Mouse (Mus musculus): Measurements from ENCODE around the gene Fcna. TPM values are rescaled to one million over a fixed set of nuclear protein-coding genes. Genes with fewer than 3 reads are reported as not detected.

Fcna gene
- total RNA-seq, 1 experiment, result not detected

- H3K36me3 ChIP-seq (ENCODE audit: control insufficient read depth, insufficient read depth, low read length, poor library complexity, severe bottlenecking), result peaks cover 27% of the 10 kb centered on the region; the same call in 1 of the 2 replicates
Measured at GRCm38 (mm10) chr2:25583120-25583481, 44.7 kb downstream of the Fcna start.

GRCm38 (mm10) chr2:25582466-25583119 lies 45.2 kb downstream of the Fcna start:
- H3K9ac ChIP-seq (ENCODE audit: insufficient read depth, low read depth, low read length, poor library complexity, severe bottlenecking), result no peak overlapping the region

More at GRCm38 (mm10) chr2:25583120-25583481, 44.7 kb downstream of the Fcna start:
- DNase-seq (ENCODE audit: low read depth, low spot score), result no peak
- H3K27ac ChIP-seq (ENCODE audit: insufficient read depth, low read depth, low read length, poor library complexity, severe bottlenecking), result no peak overlapping the region
- peaks cover 0 to 18% of the 10 kb centered on the region in 2 experiments; a peak in 2 of 4 replicates for H3K4me1 ChIP-seq (ENCODE audit: control insufficient read depth in 2 of 2, insufficient read depth in 2 of 2, low read length in 2 of 2, poor library complexity in 1 of 2)
- no peak overlapping the region for H3K9ac ChIP-seq (ENCODE audit: insufficient read depth, low read depth, low read length, poor library complexity, severe bottlenecking)
- in situ Hi-C loops (cut with MboI; ENCODE audit: low sequenced_read_pairs in 2 of 2, unreplicated experiment in 2 of 2), result no loop called here
- H3K4me3 ChIP-seq (ENCODE audit: insufficient read depth in 1 of 2, low read depth in 1 of 2, low read length in 2 of 2, poor library complexity in 1 of 2, severe bottlenecking in 1 of 2), result no peak overlapping the region
- H3K9me3 ChIP-seq (ENCODE audit: control insufficient read depth, insufficient read depth, low read depth, low read length), result no peaks in the 10 kb centered on the region
- no peak for TF ChIP-seq HCFC1 (IDR thresholded peaks at IDR 0.05; ENCODE audit: borderline replicate concordance, insufficient read depth, low read length)
- no peak for TF ChIP-seq ZNF384 (IDR thresholded peaks at IDR 0.05; ENCODE audit: low read depth, low read length)
- no peak for TF ChIP-seq CHD2 (IDR thresholded peaks at IDR 0.05; ENCODE audit: low read depth, low read length)
- TF ChIP-seq MAFK (IDR thresholded peaks at IDR 0.05; ENCODE audit: insufficient read depth, low read depth, low read length), result no peak
- no peak for TF ChIP-seq ZC3H11A (IDR thresholded peaks at IDR 0.05; ENCODE audit: borderline replicate concordance, low read depth, low read length)

GRCm38 (mm10) chr2:25581901-25582301 lies 45.9 kb downstream of the Fcna start:
- in situ Hi-C loops (cut with MboI; ENCODE audit: low sequenced_read_pairs in 2 of 2, unreplicated experiment in 2 of 2), result no loop called here
- DNase-seq (ENCODE audit: low read depth, low spot score), result no peak
- Histone ChIP-seq H3K27ac (ENCODE audit: insufficient read depth, low read depth, low read length, poor library complexity, severe bottlenecking) (no peak overlapping the region), H3K4me3 (ENCODE audit: insufficient read depth in 1 of 2, low read depth in 1 of 2, low read length in 2 of 2, poor library complexity in 1 of 2, severe bottlenecking in 1 of 2) (no peak overlapping the region), H3K9me3 (ENCODE audit: control insufficient read depth, insufficient read depth, low read depth, low read length) (no peaks in the 10 kb centered on the region), H3K4me1 (ENCODE audit: control insufficient read depth in 2 of 2, insufficient read depth in 2 of 2, low read length in 2 of 2, poor library complexity in 1 of 2) (peaks cover 0 to 28% of the 10 kb centered on the region in 2 experiments; a peak in 2 of 4 replicates), H3K36me3 (ENCODE audit: control insufficient read depth, insufficient read depth, low read length, poor library complexity, severe bottlenecking) (peaks cover 21% of the 10 kb centered on the region; the same call in 1 of the 2 replicates), H3K9ac (ENCODE audit: insufficient read depth, low read depth, low read length, poor library complexity, severe bottlenecking) (no peak overlapping the region)
- no peak for TF ChIP-seq MAFK (IDR thresholded peaks at IDR 0.05; ENCODE audit: insufficient read depth, low read depth, low read length)
- no peak for TF ChIP-seq ZNF384 (IDR thresholded peaks at IDR 0.05; ENCODE audit: low read depth, low read length)
- TF ChIP-seq ZC3H11A (IDR thresholded peaks at IDR 0.05; ENCODE audit: borderline replicate concordance, low read depth, low read length), result no peak
- no peak for TF ChIP-seq CHD2 (IDR thresholded peaks at IDR 0.05; ENCODE audit: low read depth, low read length)
- TF ChIP-seq HCFC1 (IDR thresholded peaks at IDR 0.05; ENCODE audit: borderline replicate concordance, insufficient read depth, low read length), result no peak

More at GRCm38 (mm10) chr2:25582466-25583119, 45.2 kb downstream of the Fcna start:
- H3K27ac ChIP-seq (ENCODE audit: insufficient read depth, low read depth, low read length, poor library complexity, severe bottlenecking), result no peak overlapping the region
- H3K9me3 ChIP-seq (ENCODE audit: control insufficient read depth, insufficient read depth, low read depth, low read length), result no peaks in the 10 kb centered on the region
- in situ Hi-C loops (cut with MboI; ENCODE audit: low sequenced_read_pairs in 2 of 2, unreplicated experiment in 2 of 2), result no loop called here
- no peak overlapping the region for H3K4me3 ChIP-seq (ENCODE audit: insufficient read depth in 1 of 2, low read depth in 1 of 2, low read length in 2 of 2, poor library complexity in 1 of 2, severe bottlenecking in 1 of 2)
- peaks cover 27% of the 10 kb centered on the region; the same call in 1 of the 2 replicates for H3K36me3 ChIP-seq (ENCODE audit: control insufficient read depth, insufficient read depth, low read length, poor library complexity, severe bottlenecking)
- no peak for DNase-seq (ENCODE audit: low read depth, low spot score)
- H3K4me1 ChIP-seq (ENCODE audit: control insufficient read depth in 2 of 2, insufficient read depth in 2 of 2, low read length in 2 of 2, poor library complexity in 1 of 2), result peaks cover 0 to 22% of the 10 kb centered on the region in 2 experiments; a peak in 2 of 4 replicates
- no peak for TF ChIP-seq CHD2 (IDR thresholded peaks at IDR 0.05; ENCODE audit: low read depth, low read length)
- no peak for TF ChIP-seq HCFC1 (IDR thresholded peaks at IDR 0.05; ENCODE audit: borderline replicate concordance, insufficient read depth, low read length)
- no peak for TF ChIP-seq ZC3H11A (IDR thresholded peaks at IDR 0.05; ENCODE audit: borderline replicate concordance, low read depth, low read length)
- TF ChIP-seq ZNF384 (IDR thresholded peaks at IDR 0.05; ENCODE audit: low read depth, low read length), result no peak
- no peak for TF ChIP-seq MAFK (IDR thresholded peaks at IDR 0.05; ENCODE audit: insufficient read depth, low read depth, low read length)

- Histone ChIP-seq H3K9ac (ENCODE audit: insufficient read depth, low read depth, low read length, poor library complexity, severe bottlenecking) (no peak within 1 kb of the TSS), H3K27ac (ENCODE audit: insufficient read depth, low read depth, low read length, poor library complexity, severe bottlenecking) (no peak within 1 kb of the TSS), H3K9me3 (ENCODE audit: control insufficient read depth, insufficient read depth, low read depth, low read length) (no peaks in the 10 kb centered on the region), H3K4me3 (ENCODE audit: insufficient read depth in 1 of 2, low read depth in 1 of 2, low read length in 2 of 2, poor library complexity in 1 of 2, severe bottlenecking in 1 of 2) (no peak within 1 kb of the TSS), H3K4me1 (ENCODE audit: control insufficient read depth in 2 of 2, insufficient read depth in 2 of 2, low read length in 2 of 2, poor library complexity in 1 of 2) (peaks cover 0 to 31% of the 10 kb centered on the region in 2 experiments; a peak in 2 of 4 replicates), H3K36me3 (ENCODE audit: control insufficient read depth, insufficient read depth, low read length, poor library complexity, severe bottlenecking) (peaks cover 16% of the 10 kb centered on the region; the same call in 1 of the 2 replicates)
- TF ChIP-seq ZNF384 (IDR thresholded peaks at IDR 0.05; ENCODE audit: low read depth, low read length) (no peak), HCFC1 (IDR thresholded peaks at IDR 0.05; ENCODE audit: borderline replicate concordance, insufficient read depth, low read length) (no peak)
- in situ Hi-C loops (cut with MboI; ENCODE audit: low sequenced_read_pairs in 2 of 2, unreplicated experiment in 2 of 2), result no loop called here
- no peak for DNase-seq (ENCODE audit: low read depth, low spot score)
Measured at GRCm38 (mm10) chr2:25581294-25581864, 46.5 kb downstream of the Fcna start, which contains the start of gene Ajm1. Ajm1 (minus strand) TSS chr2:25581757.
